Mouse (Mus musculus): ENCODE measurements around the gene Dgkd. TPM values are rescaled to one million over a fixed set of nuclear protein-coding genes. Genes with fewer than 3 reads are reported as not detected.

Gene Dgkd
- polyA plus RNA-seq, 1 experiment from 2014 or later = 57.7 TPM

GRCm38 (mm10) chr1:87909565-87909964 is 56.5 kb downstream of the Dgkd start:
- H3K9ac ChIP-seq (replicated peaks; ENCODE audit: low read depth, low read length) = no peak overlapping the region
- H3K4me1 ChIP-seq (replicated peaks; ENCODE audit: control insufficient read depth, insufficient read depth, low read length) = no peaks in the 10 kb centered on the region
- no peak overlapping the region for H3K4me2 ChIP-seq (ENCODE audit: low read length)
- ATAC-seq = no peak
- no peak overlapping the region for H3K4me3 ChIP-seq (replicated peaks; ENCODE audit: low read length)
- H3K27ac ChIP-seq (ENCODE audit: low read length) = no peak overlapping the region
- H3K36me3 ChIP-seq (ENCODE audit: control insufficient read depth, insufficient read depth) = no peaks in the 10 kb centered on the region
- no peaks in the 10 kb centered on the region for H3K9me3 ChIP-seq (ENCODE audit: control insufficient read depth, low read length)
- H3K27me3 ChIP-seq (replicated peaks; ENCODE audit: control insufficient read depth, insufficient read depth, low read length) = no peaks in the 10 kb centered on the region

GRCm38 (mm10) chr1:87910428-87910827 is 57.3 kb downstream of the Dgkd start:
- no peak overlapping the region for H3K4me3 ChIP-seq (replicated peaks; ENCODE audit: low read length)
- no peaks in the 10 kb centered on the region for H3K36me3 ChIP-seq (ENCODE audit: control insufficient read depth, insufficient read depth)
- no peaks in the 10 kb centered on the region for H3K27me3 ChIP-seq (replicated peaks; ENCODE audit: control insufficient read depth, insufficient read depth, low read length)
- WGBS = 96% methylated on average over 1 of the region's 1 CpGs
- no peak for ATAC-seq
- H3K27ac ChIP-seq (ENCODE audit: low read length) = no peak overlapping the region
- H3K9ac ChIP-seq (replicated peaks; ENCODE audit: low read depth, low read length) = no peak overlapping the region
- H3K9me3 ChIP-seq (ENCODE audit: control insufficient read depth, low read length) = no peaks in the 10 kb centered on the region
- no peaks in the 10 kb centered on the region for H3K4me1 ChIP-seq (replicated peaks; ENCODE audit: control insufficient read depth, insufficient read depth, low read length)
- no peak overlapping the region for H3K4me2 ChIP-seq (ENCODE audit: low read length)

- H3K4me2 ChIP-seq (ENCODE audit: low read length) = no peak overlapping the region
- no peaks in the 10 kb centered on the region for H3K9me3 ChIP-seq (ENCODE audit: control insufficient read depth, low read length)
- no peaks in the 10 kb centered on the region for H3K4me1 ChIP-seq (replicated peaks; ENCODE audit: control insufficient read depth, insufficient read depth, low read length)
- ATAC-seq = no peak
- H3K4me3 ChIP-seq (replicated peaks; ENCODE audit: low read length) = no peak overlapping the region
- H3K9ac ChIP-seq (replicated peaks; ENCODE audit: low read depth, low read length) = no peak overlapping the region
- peaks cover 3% of the 10 kb centered on the region; the same call in 1 of the 2 replicates for H3K36me3 ChIP-seq (ENCODE audit: control insufficient read depth, insufficient read depth)
- no peak overlapping the region for H3K27ac ChIP-seq (ENCODE audit: low read length)
- no peaks in the 10 kb centered on the region for H3K27me3 ChIP-seq (replicated peaks; ENCODE audit: control insufficient read depth, insufficient read depth, low read length)
Observed at GRCm38 (mm10) chr1:87913356-87913755, 60.3 kb downstream of the Dgkd start.

GRCm38 (mm10) chr1:87917361-87917760 is 64.3 kb downstream of the Dgkd start:
- Histone ChIP-seq H3K4me3 (replicated peaks; ENCODE audit: low read length) (no peak overlapping the region), H3K4me1 (replicated peaks; ENCODE audit: control insufficient read depth, insufficient read depth, low read length) (no peaks in the 10 kb centered on the region), H3K36me3 (ENCODE audit: control insufficient read depth, insufficient read depth) (peaks cover 3% of the 10 kb centered on the region; the same call in 1 of the 2 replicates), H3K9me3 (ENCODE audit: control insufficient read depth, low read length) (no peaks in the 10 kb centered on the region), H3K27me3 (replicated peaks; ENCODE audit: control insufficient read depth, insufficient read depth, low read length) (no peaks in the 10 kb centered on the region), H3K9ac (replicated peaks; ENCODE audit: low read depth, low read length) (no peak overlapping the region), H3K4me2 (ENCODE audit: low read length) (no peak overlapping the region), H3K27ac (ENCODE audit: low read length) (no peak overlapping the region)
- ATAC-seq = no peak
- WGBS = 90% methylated on average over 3 of the region's 3 CpGs

GRCm38 (mm10) chr1:87918061-87918460 is 65.0 kb downstream of the Dgkd start:
- ATAC-seq = no peak
- H3K27ac ChIP-seq (ENCODE audit: low read length) = no peak overlapping the region
- H3K4me3 ChIP-seq (replicated peaks; ENCODE audit: low read length) = no peak overlapping the region
- H3K4me1 ChIP-seq (replicated peaks; ENCODE audit: control insufficient read depth, insufficient read depth, low read length) = no peaks in the 10 kb centered on the region
- no peaks in the 10 kb centered on the region for H3K9me3 ChIP-seq (ENCODE audit: control insufficient read depth, low read length)
- H3K4me2 ChIP-seq (ENCODE audit: low read length) = no peak overlapping the region
- H3K9ac ChIP-seq (replicated peaks; ENCODE audit: low read depth, low read length) = no peak overlapping the region
- H3K27me3 ChIP-seq (replicated peaks; ENCODE audit: control insufficient read depth, insufficient read depth, low read length) = no peaks in the 10 kb centered on the region
- WGBS = 85% methylated on average over 2 of the region's 2 CpGs
- peaks cover 3% of the 10 kb centered on the region; the same call in 1 of the 2 replicates for H3K36me3 ChIP-seq (ENCODE audit: control insufficient read depth, insufficient read depth)

GRCm38 (mm10) chr1:87920056-87920614 is 67.0 kb downstream of the Dgkd start:
- 92% methylated on average over 3 of the region's 3 CpGs for WGBS
- H3K36me3 ChIP-seq (ENCODE audit: control insufficient read depth, insufficient read depth) = peaks cover 5% of the 10 kb centered on the region; the same call in 1 of the 2 replicates
- H3K27ac ChIP-seq (ENCODE audit: low read length) = no peak overlapping the region

GRCm38 (mm10) chr1:87922666-87923065 is 69.6 kb downstream of the Dgkd start:
- 40% methylated on average over 1 of the region's 1 CpGs for WGBS
- ATAC-seq = no peak
- Histone ChIP-seq H3K27ac (ENCODE audit: low read length) (no peak overlapping the region), H3K4me2 (ENCODE audit: low read length) (no peak overlapping the region), H3K36me3 (ENCODE audit: control insufficient read depth, insufficient read depth) (peaks cover 19% of the 10 kb centered on the region), H3K9me3 (ENCODE audit: control insufficient read depth, low read length) (no peaks in the 10 kb centered on the region), H3K4me1 (replicated peaks; ENCODE audit: control insufficient read depth, insufficient read depth, low read length) (no peaks in the 10 kb centered on the region), H3K9ac (replicated peaks; ENCODE audit: low read depth, low read length) (no peak overlapping the region), H3K27me3 (replicated peaks; ENCODE audit: control insufficient read depth, insufficient read depth, low read length) (no peaks in the 10 kb centered on the region), H3K4me3 (replicated peaks; ENCODE audit: low read length) (no peak overlapping the region)

More at GRCm38 (mm10) chr1:87920056-87920614, 67.0 kb downstream of the Dgkd start:
- no peaks in the 10 kb centered on the region for H3K4me1 ChIP-seq (replicated peaks; ENCODE audit: control insufficient read depth, insufficient read depth, low read length)
- H3K4me3 ChIP-seq (replicated peaks; ENCODE audit: low read length) = no peak overlapping the region
- ATAC-seq = no peak
- H3K9ac ChIP-seq (replicated peaks; ENCODE audit: low read depth, low read length) = no peak overlapping the region
- H3K4me2 ChIP-seq (ENCODE audit: low read length) = no peak overlapping the region
- no peaks in the 10 kb centered on the region for H3K27me3 ChIP-seq (replicated peaks; ENCODE audit: control insufficient read depth, insufficient read depth, low read length)
- no peaks in the 10 kb centered on the region for H3K9me3 ChIP-seq (ENCODE audit: control insufficient read depth, low read length)

- H3K36me3 ChIP-seq (ENCODE audit: control insufficient read depth, insufficient read depth) = peaks cover 23% of the 10 kb centered on the region
- H3K9ac ChIP-seq (replicated peaks; ENCODE audit: low read depth, low read length) = no peak overlapping the region
- H3K27ac ChIP-seq (ENCODE audit: low read length) = no peak overlapping the region
- peaks cover 4% of the 10 kb centered on the region; the same call in 1 of the 2 replicates for H3K4me1 ChIP-seq (replicated peaks; ENCODE audit: control insufficient read depth, insufficient read depth, low read length)
- WGBS = 94% methylated on average over 4 of the region's 4 CpGs
- H3K4me3 ChIP-seq (replicated peaks; ENCODE audit: low read length) = no peak overlapping the region
- no peak overlapping the region for H3K4me2 ChIP-seq (ENCODE audit: low read length)
- H3K27me3 ChIP-seq (replicated peaks; ENCODE audit: control insufficient read depth, insufficient read depth, low read length) = no peaks in the 10 kb centered on the region
- H3K9me3 ChIP-seq (ENCODE audit: control insufficient read depth, low read length) = no peaks in the 10 kb centered on the region
- ATAC-seq = no peak
Observed at GRCm38 (mm10) chr1:87924888-87925287, 71.8 kb downstream of the Dgkd start.

- H3K4me2 ChIP-seq (ENCODE audit: low read length) = no peak overlapping the region
- 39% methylated on average over 5 of the region's 5 CpGs for WGBS
- peaks cover 29% of the 10 kb centered on the region for H3K36me3 ChIP-seq (ENCODE audit: control insufficient read depth, insufficient read depth)
- H3K27me3 ChIP-seq (replicated peaks; ENCODE audit: control insufficient read depth, insufficient read depth, low read length) = no peaks in the 10 kb centered on the region
- no peak overlapping the region for H3K9ac ChIP-seq (replicated peaks; ENCODE audit: low read depth, low read length)
- H3K27ac ChIP-seq (ENCODE audit: low read length) = no peak overlapping the region
- H3K4me3 ChIP-seq (replicated peaks; ENCODE audit: low read length) = no peak overlapping the region
- peaks cover 4% of the 10 kb centered on the region; the same call in 1 of the 2 replicates for H3K4me1 ChIP-seq (replicated peaks; ENCODE audit: control insufficient read depth, insufficient read depth, low read length)
- H3K9me3 ChIP-seq (ENCODE audit: control insufficient read depth, low read length) = no peaks in the 10 kb centered on the region
- no peak for ATAC-seq
Observed at GRCm38 (mm10) chr1:87929730-87930129, 76.6 kb downstream of the Dgkd start.

GRCm38 (mm10) chr1:87933051-87933450 is 80.0 kb downstream of the Dgkd start:
- Histone ChIP-seq H3K4me2 (ENCODE audit: low read length) (no peak overlapping the region), H3K27me3 (replicated peaks; ENCODE audit: control insufficient read depth, insufficient read depth, low read length) (no peaks in the 10 kb centered on the region), H3K9me3 (ENCODE audit: control insufficient read depth, low read length) (no peaks in the 10 kb centered on the region), H3K27ac (ENCODE audit: low read length) (no peak overlapping the region; the same call in 1 of the 2 replicates), H3K36me3 (ENCODE audit: control insufficient read depth, insufficient read depth) (peaks cover 16% of the 10 kb centered on the region), H3K4me3 (replicated peaks; ENCODE audit: low read length) (no peak overlapping the region), H3K9ac (replicated peaks; ENCODE audit: low read depth, low read length) (no peak overlapping the region), H3K4me1 (replicated peaks; ENCODE audit: control insufficient read depth, insufficient read depth, low read length) (peaks cover 4% of the 10 kb centered on the region; the same call in 1 of the 2 replicates)
- 83% methylated on average over 5 of the region's 5 CpGs for WGBS
- ATAC-seq = no peak

All from forebrain, embryonic 16.5 days (tissue).